Mouse (Mus musculus): Measurements from ENCODE around the gene Hnf4a. TPM values are rescaled to one million over a fixed set of nuclear protein-coding genes. Genes with fewer than 3 reads are reported as not detected.
A peak's percentile ranks its signal among the peaks of the same experiment; 100 is the strongest.

Hnf4a gene
- polyA plus RNA-seq, 1 experiment from 2014 or later = 21.6 TPM

- H3K9ac ChIP-seq (ENCODE audit: low read depth, low read length) = no peak overlapping the region
- no peak for DNase-seq (ENCODE audit: low spot score)
- no peak for ATAC-seq (replicated peaks; ENCODE audit: low FRiP score, low read depth)
- no peaks in the 10 kb centered on the region for H3K4me1 ChIP-seq (replicated peaks; ENCODE audit: insufficient read depth, low read length)
- no peak overlapping the region for H3K27ac ChIP-seq
- no peaks in the 10 kb centered on the region for H3K36me3 ChIP-seq (ENCODE audit: insufficient read depth, low read length)
- H3K4me2 ChIP-seq (ENCODE audit: low read length) = no peak overlapping the region
- WGBS = 55% methylated on average over 13 of the region's 13 CpGs
- H3K9me3 ChIP-seq (replicated peaks; ENCODE audit: low read length) = no peaks in the 10 kb centered on the region
- H3K4me3 ChIP-seq (replicated peaks; ENCODE audit: low read depth, low read length) = no peak overlapping the region
- no peak for TF ChIP-seq CTCF (IDR thresholded peaks at IDR 0.05; ENCODE audit: low read depth)
- H3K27me3 ChIP-seq (ENCODE audit: insufficient read depth, low read length) = no peaks in the 10 kb centered on the region
Observed at GRCm38 (mm10) chr2:163561258-163561948, 54.8 kb downstream of the Hnf4a start.

- ATAC-seq (replicated peaks; ENCODE audit: low FRiP score, low read depth) = no peak
- H3K9me3 ChIP-seq (replicated peaks; ENCODE audit: low read length) = no peaks in the 10 kb centered on the region
- 13% methylated on average over 8 of the region's 8 CpGs for WGBS
- no peak overlapping the region for H3K4me3 ChIP-seq (replicated peaks; ENCODE audit: low read depth, low read length)
- no peak overlapping the region for H3K9ac ChIP-seq (ENCODE audit: low read depth, low read length)
- peak; percentile 47 for DNase-seq (ENCODE audit: low spot score)
- no peaks in the 10 kb centered on the region for H3K27me3 ChIP-seq (ENCODE audit: insufficient read depth, low read length)
- H3K36me3 ChIP-seq (ENCODE audit: insufficient read depth, low read length) = no peaks in the 10 kb centered on the region
- H3K27ac ChIP-seq = no peak overlapping the region
- no peak for TF ChIP-seq CTCF (IDR thresholded peaks at IDR 0.05; ENCODE audit: low read depth)
- no peaks in the 10 kb centered on the region for H3K4me1 ChIP-seq (replicated peaks; ENCODE audit: insufficient read depth, low read length)
- no peak overlapping the region for H3K4me2 ChIP-seq (ENCODE audit: low read length)
Observed at GRCm38 (mm10) chr2:163564646-163565045, 58.0 kb downstream of the Hnf4a start.

- Histone ChIP-seq H3K9me3 (replicated peaks; ENCODE audit: low read length) (no peaks in the 10 kb centered on the region), H3K9ac (ENCODE audit: low read depth, low read length) (no peak overlapping the region), H3K4me2 (ENCODE audit: low read length) (no peak overlapping the region), H3K36me3 (ENCODE audit: insufficient read depth, low read length) (no peaks in the 10 kb centered on the region), H3K27me3 (ENCODE audit: insufficient read depth, low read length) (no peaks in the 10 kb centered on the region), H3K4me3 (replicated peaks; ENCODE audit: low read depth, low read length) (no peak overlapping the region), H3K27ac (no peak overlapping the region), H3K4me1 (replicated peaks; ENCODE audit: insufficient read depth, low read length) (no peaks in the 10 kb centered on the region)
- whole genome bisulfite sequencing = 77% methylated on average over 3 of the region's 3 CpGs
- DNase-seq (ENCODE audit: low spot score) = no peak
- ATAC-seq (replicated peaks; ENCODE audit: low FRiP score, low read depth) = no peak
- no peak for TF ChIP-seq CTCF (IDR thresholded peaks at IDR 0.05; ENCODE audit: low read depth)
Observed at GRCm38 (mm10) chr2:163574321-163574720, 67.7 kb downstream of the Hnf4a start.

- 38% methylated on average over 11 of the region's 11 CpGs for WGBS
- no peak overlapping the region for H3K4me3 ChIP-seq (replicated peaks; ENCODE audit: low read depth, low read length)
- no peaks in the 10 kb centered on the region for H3K9me3 ChIP-seq (replicated peaks; ENCODE audit: low read length)
- H3K27me3 ChIP-seq (ENCODE audit: insufficient read depth, low read length) = no peaks in the 10 kb centered on the region
- no peaks in the 10 kb centered on the region for H3K36me3 ChIP-seq (ENCODE audit: insufficient read depth, low read length)
- DNase-seq (ENCODE audit: low spot score) (peak; percentile 19), ATAC-seq (replicated peaks; ENCODE audit: low FRiP score, low read depth) (no peak)
- TF ChIP-seq CTCF (IDR thresholded peaks at IDR 0.05; ENCODE audit: low read depth) = no peak
- H3K4me2 ChIP-seq (ENCODE audit: low read length) = 0 out of 2 replicates have a peak overlapping the region, but pooled peaks have one; percentile 5
- no peak overlapping the region for H3K9ac ChIP-seq (ENCODE audit: low read depth, low read length)
- no peak overlapping the region for H3K27ac ChIP-seq
- H3K4me1 ChIP-seq (replicated peaks; ENCODE audit: insufficient read depth, low read length) = no peaks in the 10 kb centered on the region
Observed at GRCm38 (mm10) chr2:163575248-163575647, 68.6 kb downstream of the Hnf4a start.

- H3K4me3 ChIP-seq (replicated peaks; ENCODE audit: low read depth, low read length) = no peak overlapping the region
- TF ChIP-seq CTCF (IDR thresholded peaks at IDR 0.05; ENCODE audit: low read depth) = no peak
- 79% methylated on average over 2 of the region's 2 CpGs for WGBS
Observed at GRCm38 (mm10) chr2:163577986-163578385, 71.4 kb downstream of the Hnf4a start.

GRCm38 (mm10) chr2:163580069-163580945 lies 73.7 kb downstream of the Hnf4a start:
- H3K36me3 ChIP-seq (ENCODE audit: insufficient read depth, low read length) = no peaks in the 10 kb centered on the region
- no peaks in the 10 kb centered on the region for H3K9me3 ChIP-seq (replicated peaks; ENCODE audit: low read length)
- ATAC-seq (replicated peaks; ENCODE audit: low FRiP score, low read depth) = no peak
- H3K4me3 ChIP-seq (replicated peaks; ENCODE audit: low read depth, low read length) = no peak overlapping the region
- no peak for TF ChIP-seq CTCF (IDR thresholded peaks at IDR 0.05; ENCODE audit: low read depth)
- H3K9ac ChIP-seq (ENCODE audit: low read depth, low read length) = no peak overlapping the region
- no peaks in the 10 kb centered on the region for H3K27me3 ChIP-seq (ENCODE audit: insufficient read depth, low read length)
- no peak for DNase-seq (ENCODE audit: low spot score)
- no peak overlapping the region for H3K27ac ChIP-seq
- WGBS = 68% methylated on average over 13 of the region's 13 CpGs
- no peak overlapping the region for H3K4me2 ChIP-seq (ENCODE audit: low read length)
- no peaks in the 10 kb centered on the region for H3K4me1 ChIP-seq (replicated peaks; ENCODE audit: insufficient read depth, low read length)

More at GRCm38 (mm10) chr2:163577986-163578385, 71.4 kb downstream of the Hnf4a start:
- Histone ChIP-seq H3K27me3 (ENCODE audit: insufficient read depth, low read length) (no peaks in the 10 kb centered on the region), H3K9ac (ENCODE audit: low read depth, low read length) (no peak overlapping the region), H3K4me1 (replicated peaks; ENCODE audit: insufficient read depth, low read length) (no peaks in the 10 kb centered on the region), H3K4me2 (ENCODE audit: low read length) (no peak overlapping the region), H3K27ac (no peak overlapping the region), H3K9me3 (replicated peaks; ENCODE audit: low read length) (no peaks in the 10 kb centered on the region), H3K36me3 (ENCODE audit: insufficient read depth, low read length) (no peaks in the 10 kb centered on the region)
- DNase-seq (ENCODE audit: low spot score) (no peak), ATAC-seq (replicated peaks; ENCODE audit: low FRiP score, low read depth) (no peak)

Data from kidney, postnatal 0 days (tissue).